Mouse (Mus musculus): ENCODE measurements around the gene Mrps27.

- TF ChIP-seq KAT2A (IDR thresholded peaks at IDR 0.05; ENCODE audit: insufficient replicate concordance, low read length) (no peak), MAFK (IDR thresholded peaks at IDR 0.05; ENCODE audit: insufficient replicate concordance, low read length) (no peak), RCOR1 (conservative IDR thresholded peaks at IDR 0.05; ENCODE audit: low read depth, low read length) (no peak), NELFE (IDR thresholded peaks at IDR 0.05; ENCODE audit: low read depth, low read length) (no peak), ZMIZ1 (IDR thresholded peaks at IDR 0.05; ENCODE audit: low read depth, low read length) (no peak), CTCF (conservative IDR thresholded peaks at IDR 0.05 in 1 of 2, IDR thresholded peaks at IDR 0.05 in 1 of 2; ENCODE audit: low read depth in 2 of 2, low read length in 2 of 2) (no peak), POLR2A (IDR thresholded peaks at IDR 0.05; ENCODE audit: low read depth, low read length) (no peak), ZKSCAN1 (IDR thresholded peaks at IDR 0.05; ENCODE audit: borderline replicate concordance, low read depth, low read length) (no peak), EP300 (IDR thresholded peaks at IDR 0.05; ENCODE audit: low read length) (no peak), POLR2AphosphoS2 (IDR thresholded peaks at IDR 0.05; ENCODE audit: low read depth, low read length) (no peak), TCF12 (IDR thresholded peaks at IDR 0.05; ENCODE audit: low read depth, low read length) (no peak), ETS1 (conservative IDR thresholded peaks at IDR 0.05; ENCODE audit: low read depth, low read length) (no peak), MAX (IDR thresholded peaks at IDR 0.05; ENCODE audit: low read length) (no peak)
Measured at GRCm38 (mm10) chr13:99307930-99308359, 36.6 kb upstream of the Mrps27 start.
